Comparison of ENCODE assay signal across 20 mouse cellular contexts in the genomic region with DNA sequence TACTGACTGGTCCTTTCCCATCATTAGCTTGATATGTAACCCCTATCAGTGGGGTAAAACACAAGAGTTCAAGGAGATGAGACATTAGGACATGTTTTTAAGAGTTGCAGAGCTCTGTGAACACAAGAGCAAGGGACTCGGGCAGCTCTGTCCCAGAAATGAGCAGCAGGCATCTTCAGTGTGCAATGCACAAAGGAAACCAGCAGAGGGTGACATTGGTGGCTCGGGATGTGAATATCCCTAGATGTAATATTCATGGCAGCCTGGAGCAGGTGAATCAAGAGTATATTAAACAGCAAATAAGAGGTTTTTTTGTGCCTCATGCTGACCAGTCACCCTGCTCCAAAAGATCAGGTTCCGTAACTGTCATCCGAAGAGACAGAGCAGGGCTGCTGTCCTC. TPM values are rescaled to one million over a fixed set of nuclear protein-coding genes. Genes with fewer than 3 reads are reported as not detected.
DNase-seq lines count a peak whose midpoint lies in the region; ATAC-seq and TF ChIP-seq lines count a peak whose summit lies in the region.
"Had no signal": no experiment of that assay in that cellular context is flagged by ENCODE, and none has a peak within 500 bp of the region (broad histone marks: within the 10 kb centered on the region; RNA-seq: fewer than 3 reads in every experiment).

No protein-coding gene starts in this region.

- TF ChIP-seq EP300 in CH12.LX (IDR thresholded peaks at IDR 0.05; ENCODE audit: low read length) = no peak

- peak; percentile 44 for TF ChIP-seq CTCF in forebrain, postnatal 0 days (IDR thresholded peaks at IDR 0.05; ENCODE audit: low read depth)
- peak; percentile 61 for TF ChIP-seq CTCF in layer of hippocampus, adult 2 months (conservative IDR thresholded peaks at IDR 0.05)
- peak; percentile 9 to 56; a peak in 2 of 4 replicates for TF ChIP-seq CTCF in CH12.LX (conservative IDR thresholded peaks at IDR 0.05 in 1 of 2, IDR thresholded peaks at IDR 0.05 in 1 of 2; ENCODE audit: low read depth in 2 of 2, low read length in 2 of 2)
- peak; percentile 49 for TF ChIP-seq CTCF in Patski (IDR thresholded peaks at IDR 0.05)

- peak; percentile 48 for TF ChIP-seq RAD21 in CH12.LX (IDR thresholded peaks at IDR 0.05; ENCODE audit: low read depth, low read length)

- WGBS in forebrain, postnatal 0 days = 76% methylated on average over 4 of the region's 4 CpGs
- WGBS in forebrain, embryonic 12.5 days = 78% methylated on average over 4 of the region's 4 CpGs
- WGBS in hindbrain, embryonic 10.5 days = 80% methylated on average over 4 of the region's 4 CpGs

- dilution Hi-C loops in CH12.LX (cut with MboI; ENCODE audit: extremely low pct_ligation_motif_present, extremely low pct_unique_long_range_greater_than_20kb, low sequenced_read_pairs) = no loop called here

- H3K79me2 ChIP-seq in CH12.LX (replicated peaks; ENCODE audit: control insufficient read depth, extremely low read depth, insufficient read depth, poor library complexity, severe bottlenecking) = no peaks in the 10 kb centered on the region

- H3K27ac ChIP-seq in forebrain, postnatal 0 days (ENCODE audit: low read depth, low read length) = no peak overlapping the region
- no peak overlapping the region for H3K27ac ChIP-seq in forebrain, embryonic 12.5 days
- H3K27ac ChIP-seq in layer of hippocampus, adult 2 months = no peak overlapping the region
- H3K27ac ChIP-seq in CH12.LX (ENCODE audit: insufficient read depth, low read depth) = no peak overlapping the region
- H3K27ac ChIP-seq in hindbrain, embryonic 10.5 days = no peak overlapping the region
- H3K27ac ChIP-seq: lung, embryonic 15.5 days had no signal

- no peak overlapping the region for H3K9ac ChIP-seq in forebrain, postnatal 0 days
- no peak overlapping the region for H3K9ac ChIP-seq in forebrain, embryonic 12.5 days
- no peak overlapping the region for H3K9ac ChIP-seq in CH12.LX (ENCODE audit: insufficient read depth, low read depth)
- H3K9ac ChIP-seq: lung, embryonic 15.5 days had no signal

- H3K27me3 ChIP-seq in forebrain, postnatal 0 days (ENCODE audit: insufficient read depth, low read length) = no peaks in the 10 kb centered on the region
- H3K27me3 ChIP-seq in forebrain, embryonic 12.5 days = no peaks in the 10 kb centered on the region
- H3K27me3 ChIP-seq in CH12.LX (replicated peaks) = no peaks in the 10 kb centered on the region
- no peaks in the 10 kb centered on the region for H3K27me3 ChIP-seq in Patski
- H3K27me3 ChIP-seq in hindbrain, embryonic 10.5 days (ENCODE audit: insufficient read depth, poor library complexity, severe bottlenecking) = no peaks in the 10 kb centered on the region
- H3K27me3 ChIP-seq: lung, embryonic 15.5 days had no signal

- no peak overlapping the region for H3K4me2 ChIP-seq in forebrain, postnatal 0 days (ENCODE audit: low read depth)
- no peak overlapping the region for H3K4me2 ChIP-seq in forebrain, embryonic 12.5 days
- no peak overlapping the region for H3K4me2 ChIP-seq in CH12.LX (ENCODE audit: insufficient read depth, low read depth, poor library complexity, severe bottlenecking)
- H3K4me2 ChIP-seq: lung, embryonic 15.5 days had no signal

- in situ Hi-C loops in CH12.LX (cut with MboI; ENCODE audit: low pct_ligation_motif_present, low pct_unique_long_range_greater_than_20kb, low sequenced_read_pairs) (no loop called here), Patski (cut with MboI; ENCODE audit: low pct_unique_long_range_greater_than_20kb) (no loop called here)

- no peaks in the 10 kb centered on the region for H3K9me3 ChIP-seq in forebrain, postnatal 0 days (ENCODE audit: low read length)
- H3K9me3 ChIP-seq in forebrain, embryonic 12.5 days = no peaks in the 10 kb centered on the region
- no peaks in the 10 kb centered on the region for H3K9me3 ChIP-seq in CH12.LX (replicated peaks; ENCODE audit: low read length)
- no peaks in the 10 kb centered on the region for H3K9me3 ChIP-seq in hindbrain, embryonic 10.5 days
- H3K9me3 ChIP-seq: lung, embryonic 15.5 days had no signal

- ATAC-seq in forebrain, postnatal 0 days = no peak
- ATAC-seq in forebrain, embryonic 12.5 days (ENCODE audit: low FRiP score) = no peak
- ATAC-seq in Patski = no peak
- ATAC-seq: hindbrain, embryonic 16.5 days had no signal

- DNase-seq in forebrain, postnatal 0 days = no peak
- DNase-seq in layer of hippocampus, adult 2 months (ENCODE audit: low spot score in 2 of 2) = no peak
- DNase-seq in layer of hippocampus, postnatal 14 days (ENCODE audit: low spot score in 2 of 2) = no peak
- no peak for DNase-seq in CH12.LX (ENCODE audit: extremely low read depth)
- no peak for DNase-seq in Patski (ENCODE audit: low read depth, low spot score)
- DNase-seq in cerebellum, adult 11 months = no peak
- DNase-seq in hindbrain, embryonic 10.5 days (ENCODE audit: low spot score) = no peak
- DNase-seq: adrenal gland, postnatal 10 days; cerebellum, postnatal 36 days; gastrocnemius, postnatal 36 days; kidney, postnatal 10 days; left cerebral cortex, postnatal 4 days; thymus, adult 18-20 months had no signal

- no peak for TF ChIP-seq POLR2A in CH12.LX (IDR thresholded peaks at IDR 0.05; ENCODE audit: low read depth, low read length)

- H3K4me1 ChIP-seq in forebrain, postnatal 0 days (ENCODE audit: insufficient read depth) = no peaks in the 10 kb centered on the region
- H3K4me1 ChIP-seq in forebrain, embryonic 12.5 days = no peaks in the 10 kb centered on the region; the same call in 1 of the 2 replicates
- H3K4me1 ChIP-seq in CH12.LX (ENCODE audit: control insufficient read depth in 1 of 2, insufficient read depth in 2 of 2) = peaks cover 5 to 17% of the 10 kb centered on the region in 2 experiments
- peaks cover 14% of the 10 kb centered on the region for H3K4me1 ChIP-seq in hindbrain, embryonic 10.5 days (replicated peaks)
- H3K4me1 ChIP-seq: lung, embryonic 15.5 days had no signal

- POLR2A ChIA-PET in Patski (lab: Charles Lee) = no interaction called here

- no peaks in the 10 kb centered on the region for H3K36me3 ChIP-seq in forebrain, postnatal 0 days (ENCODE audit: insufficient read depth)
- no peaks in the 10 kb centered on the region for H3K36me3 ChIP-seq in forebrain, embryonic 12.5 days (replicated peaks)
- H3K36me3 ChIP-seq in CH12.LX (replicated peaks in 1 of 2; ENCODE audit: control insufficient read depth in 1 of 2, insufficient read depth in 1 of 2, low read length in 1 of 2) = no peaks in the 10 kb centered on the region
- H3K36me3 ChIP-seq in hindbrain, embryonic 10.5 days = no peaks in the 10 kb centered on the region
- H3K36me3 ChIP-seq: lung, embryonic 15.5 days had no signal

- H3K4me3 ChIP-seq in forebrain, postnatal 0 days (ENCODE audit: low read depth, low read length) = no peak overlapping the region
- H3K4me3 ChIP-seq in forebrain, embryonic 12.5 days (replicated peaks) = no peak overlapping the region
- H3K4me3 ChIP-seq in layer of hippocampus, adult 2 months = no peak overlapping the region
- H3K4me3 ChIP-seq in CH12.LX (replicated peaks in 1 of 3; ENCODE audit: low read depth in 2 of 3, low read length in 2 of 3, poor library complexity in 1 of 3) = no peak overlapping the region
- H3K4me3 ChIP-seq in hindbrain, embryonic 10.5 days = no peak overlapping the region
- H3K4me3 ChIP-seq: lung, embryonic 15.5 days; myocyte had no signal

- CTCF ChIA-PET in Patski (lab: Charles Lee) = no interaction called here

RNA-seq across cellular contexts. Expression of gene Serpina3f, which starts 5.2 kb away (rescaled TPM):
- total RNA-seq in forebrain, postnatal 0 days (2014; rRNA removed) = 0.23 TPM in 1 of 2 replicates, not detected in the other
- polyA plus RNA-seq in forebrain, postnatal 0 days (2015; fragmentation: Nextera tagmentation; extraction: Ambion mirVana) = 0.09 and 0.12 TPM in 2 replicates
- 0.11 and 0.17 TPM in 2 replicates for polyA plus RNA-seq in forebrain, embryonic 12.5 days (2016; fragmentation: Nextera tagmentation; extraction: Ambion mirVana)
- not detected for total RNA-seq in layer of hippocampus, adult 2 months (2021)
- total RNA-seq in layer of hippocampus, postnatal 14 days (2021) = not detected
- total RNA-seq in CH12.LX (2012; rRNA removed) (0.08 TPM in 1 of 2 replicates, not detected in the other), CH12.LX (2014; rRNA removed) (0.35 TPM in 1 of 2 replicates, not detected in the other)
- polyA plus RNA-seq in CH12.LX (2012; ENCODE audit: insufficient read length, low read depth) (0.22 and 0.51 TPM in 2 replicates), Patski (2021) (0.10 TPM)
- polyA plus RNA-seq in hindbrain, embryonic 10.5 days (2016; fragmentation: Nextera tagmentation; extraction: Ambion mirVana) = 0.47 TPM in 1 of 2 replicates, not detected in the other
- total RNA-seq: gastrocnemius, postnatal 36 days; layer of hippocampus, postnatal 10 days; left cerebral cortex, postnatal 4 days had no signal
- polyA plus RNA-seq: myocyte had no signal

RNA-seq across cellular contexts. Expression of gene Serpina3g, which starts 26.9 kb away (rescaled TPM):
- 0.15 and 0.43 TPM in 2 replicates for total RNA-seq in forebrain, postnatal 0 days (2014; rRNA removed)
- polyA plus RNA-seq in forebrain, postnatal 0 days (2015; fragmentation: Nextera tagmentation; extraction: Ambion mirVana) = 0.47 and 0.48 TPM in 2 replicates
- polyA plus RNA-seq in forebrain, embryonic 12.5 days (2016; fragmentation: Nextera tagmentation; extraction: Ambion mirVana) = not detected in 2 replicates
- 1 to 10 TPM; 1.1 to 1.4 TPM for total RNA-seq in layer of hippocampus, adult 2 months (2021)
- 1 to 10 TPM in 1 of 2 experiments, under 1 TPM in 1; 0.76 to 1.2 TPM for total RNA-seq in layer of hippocampus, postnatal 14 days (2021)
- total RNA-seq in CH12.LX (2012; rRNA removed) (0.88 and 1.4 TPM in 2 replicates), CH12.LX (2014; rRNA removed) (12.9 and 13.9 TPM in 2 replicates)
- polyA plus RNA-seq in CH12.LX (2012; ENCODE audit: insufficient read length, low read depth) (9.3 and 11.7 TPM in 2 replicates), Patski (2021) (1.6 TPM)
- polyA plus RNA-seq in hindbrain, embryonic 10.5 days (2016; fragmentation: Nextera tagmentation; extraction: Ambion mirVana) = not detected in 2 replicates
- total RNA-seq: gastrocnemius, postnatal 36 days had no signal

RNA-seq across cellular contexts. Expression of gene Serpina3i, which starts 53.8 kb away (rescaled TPM):
- total RNA-seq in forebrain, postnatal 0 days (2014; rRNA removed) = 0.10 TPM in 1 of 2 replicates, not detected in the other
- not detected in 2 replicates for polyA plus RNA-seq in forebrain, postnatal 0 days (2015; fragmentation: Nextera tagmentation; extraction: Ambion mirVana)
- 0.09 TPM in 1 of 2 replicates, not detected in the other for polyA plus RNA-seq in forebrain, embryonic 12.5 days (2016; fragmentation: Nextera tagmentation; extraction: Ambion mirVana)
- 1 to 10 TPM in 1 of 2 experiments, not detected in 1; 1.5 TPM for total RNA-seq in layer of hippocampus, adult 2 months (2021)
- total RNA-seq in layer of hippocampus, postnatal 14 days (2021) = under 1 TPM; 0.64 to 0.88 TPM
- total RNA-seq in CH12.LX (2012; rRNA removed) = not detected in 2 replicates
- not detected in 2 replicates for total RNA-seq in CH12.LX (2014; rRNA removed)
- polyA plus RNA-seq in CH12.LX (2012; ENCODE audit: insufficient read length, low read depth) = not detected in 2 replicates
- 0.59 TPM for polyA plus RNA-seq in Patski (2021)
- polyA plus RNA-seq in hindbrain, embryonic 10.5 days (2016; fragmentation: Nextera tagmentation; extraction: Ambion mirVana) = 0.34 TPM in 1 of 2 replicates, not detected in the other
- total RNA-seq: gastrocnemius, postnatal 36 days; layer of hippocampus, postnatal 10 days; left cerebral cortex, postnatal 4 days; megakaryocyte-erythroid progenitor cell, adult 5-6 weeks had no signal
- polyA plus RNA-seq: CD4-positive, CD25-positive, alpha-beta regulatory T cell, adult 4 months; hindbrain, embryonic 16.5 days; myocyte had no signal

RNA-seq across cellular contexts. Expression of gene Serpina3c, which starts 55.5 kb away (rescaled TPM):
- total RNA-seq in forebrain, postnatal 0 days (2014; rRNA removed) = not detected in 2 replicates
- not detected in 2 replicates for polyA plus RNA-seq in forebrain, postnatal 0 days (2015; fragmentation: Nextera tagmentation; extraction: Ambion mirVana)
- polyA plus RNA-seq in forebrain, embryonic 12.5 days (2016; fragmentation: Nextera tagmentation; extraction: Ambion mirVana) = not detected in 2 replicates
- under 1 TPM; 0.23 to 0.37 TPM for total RNA-seq in layer of hippocampus, adult 2 months (2021)
- under 1 TPM in 1 of 2 experiments, not detected in 1; 0.32 TPM for total RNA-seq in layer of hippocampus, postnatal 14 days (2021)
- not detected in 2 replicates for total RNA-seq in CH12.LX (2012; rRNA removed)
- total RNA-seq in CH12.LX (2014; rRNA removed) = not detected in 2 replicates
- not detected in 2 replicates for polyA plus RNA-seq in CH12.LX (2012; ENCODE audit: insufficient read length, low read depth)
- polyA plus RNA-seq in Patski (2021) = 0.04 TPM
- polyA plus RNA-seq in hindbrain, embryonic 10.5 days (2016; fragmentation: Nextera tagmentation; extraction: Ambion mirVana) = not detected in 2 replicates
- total RNA-seq: left cerebral cortex, postnatal 4 days; megakaryocyte-erythroid progenitor cell, adult 5-6 weeks had no signal
- polyA plus RNA-seq: CD4-positive, CD25-positive, alpha-beta regulatory T cell, adult 4 months; hindbrain, embryonic 16.5 days; myocyte had no signal
